In genomic region chr8:124283644-124284332, GRCm38 (mm10) we compare ENCODE assay signal across 9 mouse cellular contexts. TPM values are rescaled to one million over a fixed set of nuclear protein-coding genes. Genes with fewer than 3 reads are reported as not detected.
DNase-seq lines count a peak whose midpoint lies in the region; ATAC-seq lines count a peak whose summit lies in the region.
"Had no signal": no experiment of that assay in that cellular context is flagged by ENCODE, and none has a peak within 500 bp of the region (broad histone marks: within the 10 kb centered on the region; RNA-seq: fewer than 3 reads in every experiment).

No protein-coding gene starts in this region.

- no peak overlapping the region for H3K4me3 ChIP-seq in kidney, embryonic 16.5 days (ENCODE audit: low read length)
- H3K4me3 ChIP-seq in forebrain, embryonic 10.5 days: peak overlapping the region; percentile 25; the same call in 1 of the 2 replicates
- no peak overlapping the region for H3K4me3 ChIP-seq in limb, embryonic 13.5 days
- H3K4me3 ChIP-seq in stomach, embryonic 15.5 days (replicated peaks): no peak overlapping the region

- H3K36me3 ChIP-seq in kidney, embryonic 16.5 days (ENCODE audit: insufficient read depth, low read length): no peaks in the 10 kb centered on the region
- H3K36me3 ChIP-seq in forebrain, embryonic 10.5 days (replicated peaks): no peaks in the 10 kb centered on the region
- no peaks in the 10 kb centered on the region for H3K36me3 ChIP-seq in limb, embryonic 13.5 days
- H3K36me3 ChIP-seq in stomach, embryonic 15.5 days: no peaks in the 10 kb centered on the region

- no peak overlapping the region for H3K4me2 ChIP-seq in kidney, embryonic 16.5 days (replicated peaks; ENCODE audit: low read depth, low read length)
- 0 out of 2 replicates have a peak overlapping the region, but pooled peaks have one; percentile 7 for H3K4me2 ChIP-seq in limb, embryonic 13.5 days (replicated peaks)
- H3K4me2 ChIP-seq in stomach, embryonic 15.5 days: no peak overlapping the region

- no peak for ATAC-seq in kidney, embryonic 16.5 days (ENCODE audit: low FRiP score, low TSS enrichment)
- ATAC-seq in limb, embryonic 13.5 days (ENCODE audit: low FRiP score, low read depth): no peak
- ATAC-seq in stomach, embryonic 15.5 days (ENCODE audit: insufficient read depth, low FRiP score, low read depth): no peak

- 0 out of 2 replicates have a peak overlapping the region, but pooled peaks have one; percentile 1 for H3K27ac ChIP-seq in kidney, embryonic 16.5 days (ENCODE audit: low read length)
- H3K27ac ChIP-seq in forebrain, embryonic 10.5 days: peak overlapping the region; percentile 91
- peak overlapping the region; percentile 67; the same call in 1 of the 2 replicates for H3K27ac ChIP-seq in limb, embryonic 13.5 days
- H3K27ac ChIP-seq in stomach, embryonic 15.5 days: peak overlapping the region; percentile 76

- no peaks in the 10 kb centered on the region for H3K27me3 ChIP-seq in kidney, embryonic 16.5 days (ENCODE audit: insufficient read depth, low read length)
- H3K27me3 ChIP-seq in forebrain, embryonic 10.5 days (ENCODE audit: poor library complexity, severe bottlenecking): no peaks in the 10 kb centered on the region
- H3K27me3 ChIP-seq in limb, embryonic 13.5 days: no peaks in the 10 kb centered on the region
- H3K27me3 ChIP-seq in stomach, embryonic 15.5 days (replicated peaks): no peaks in the 10 kb centered on the region

- H3K4me1 ChIP-seq in kidney, embryonic 16.5 days (ENCODE audit: insufficient read depth, low read length): peaks cover 49% of the 10 kb centered on the region
- peaks cover 75% of the 10 kb centered on the region for H3K4me1 ChIP-seq in forebrain, embryonic 10.5 days
- H3K4me1 ChIP-seq in limb, embryonic 13.5 days: peaks cover 54% of the 10 kb centered on the region
- peaks cover 45% of the 10 kb centered on the region for H3K4me1 ChIP-seq in stomach, embryonic 15.5 days

- H3K9ac ChIP-seq in kidney, embryonic 16.5 days (replicated peaks; ENCODE audit: low read length): no peak overlapping the region
- peak overlapping the region; percentile 35 for H3K9ac ChIP-seq in limb, embryonic 13.5 days
- H3K9ac ChIP-seq in stomach, embryonic 15.5 days: no peak overlapping the region

- H3K9me3 ChIP-seq in kidney, embryonic 16.5 days (ENCODE audit: low read length): no peaks in the 10 kb centered on the region
- H3K9me3 ChIP-seq in forebrain, embryonic 10.5 days: no peaks in the 10 kb centered on the region
- H3K9me3 ChIP-seq in limb, embryonic 13.5 days: no peaks in the 10 kb centered on the region
- H3K9me3 ChIP-seq in stomach, embryonic 15.5 days: no peaks in the 10 kb centered on the region

- no peak for DNase-seq in kidney, postnatal 25 days
- DNase-seq in forebrain, embryonic 10.5 days (ENCODE audit: extremely low spot score, low spot score): peak; percentile 26
- no peak for DNase-seq in urinary bladder, postnatal 36 days (ENCODE audit: low spot score in 2 of 2)
- no peak for DNase-seq in thymus, postnatal 10 days (ENCODE audit: low spot score in 2 of 2)
- DNase-seq in adrenal gland, adult 8-10 months: no peak
- DNase-seq: layer of hippocampus, postnatal 36 days had no signal

- WGBS in kidney, embryonic 16.5 days: 46% methylated on average over 11 of the region's 11 CpGs
- WGBS in forebrain, embryonic 10.5 days: 33% methylated on average over 11 of the region's 11 CpGs
- 61% methylated on average over 11 of the region's 11 CpGs for WGBS in limb, embryonic 13.5 days
- 53% methylated on average over 11 of the region's 11 CpGs for WGBS in stomach, embryonic 15.5 days

RNA-seq across cellular contexts. Expression of gene Galnt2, which starts 52.6 kb away (rescaled TPM):
- polyA plus RNA-seq in kidney, embryonic 16.5 days (2015; fragmentation: Nextera tagmentation; extraction: Ambion mirVana): 47.0 and 47.1 TPM in 2 replicates
- polyA plus RNA-seq in forebrain, embryonic 10.5 days (2016; fragmentation: Nextera tagmentation; extraction: Ambion mirVana): 40.7 and 40.9 TPM in 2 replicates
- polyA plus RNA-seq in limb, embryonic 13.5 days (2015; fragmentation: Nextera tagmentation; extraction: Ambion mirVana): 48.0 and 51.4 TPM in 2 replicates
- polyA plus RNA-seq in stomach, embryonic 15.5 days (2015; fragmentation: Nextera tagmentation; extraction: Ambion mirVana): 74.9 and 80.5 TPM in 2 replicates
- total RNA-seq in adrenal gland, adult 8-10 months (2022): 10 to 100 TPM; 47.0 to 66.5 (median 54.4) TPM

Comparison
In these comparisons a context has a peak if more than half of its experiments do, and no peak if none do; other contexts are left out.
1. H3K27ac ChIP-seq: peak in every context shown above with its lines; median percentile 91 in forebrain, embryonic 10.5 days; 76 in stomach, embryonic 15.5 days; 67 in limb, embryonic 13.5 days; 1 in kidney, embryonic 16.5 days.